Mouse (Mus musculus) lung, postnatal 36 days (tissue): ENCODE measurements at regions not wholly inside any gene's neighbourhood (a gene's known extent, or its start where the extent isn't known, plus 50 kb on each side); places are given as distances from the start of the nearest gene placed in this dataset.

ENCODE experiments used
- DNase-seq: peaks from one replicate; pipeline ENCODE4 v3.0.0; 2022; ENCODE audit warnings: mixed read lengths

- peak; percentile 11 for DNase-seq
Measured at GRCm38 (mm10) chr12:7820006-7820704, 157.3 kb upstream of the Apob start.

- no peak for DNase-seq
Measured at GRCm38 (mm10) chr12:7820718-7821117, 156.7 kb upstream of the Apob start.

GRCm38 (mm10) chr12:7835731-7836130, 141.7 kb upstream of the Apob start:
- no peak for DNase-seq

- peak; percentile 1 for DNase-seq
Measured at GRCm38 (mm10) chr12:7853876-7854275, 123.6 kb upstream of the Apob start.

- DNase-seq = no peak
Measured at GRCm38 (mm10) chr12:7855683-7856082, 121.8 kb upstream of the Apob start.

- DNase-seq = no peak
Measured at GRCm38 (mm10) chr12:7859533-7859932, 117.9 kb upstream of the Apob start.

GRCm38 (mm10) chr12:7870004-7870403, 107.4 kb upstream of the Apob start:
- DNase-seq = peak; percentile 1

- no peak for DNase-seq
Measured at GRCm38 (mm10) chr12:7870473-7870872, 107.0 kb upstream of the Apob start.

GRCm38 (mm10) chr12:7875454-7875853, 102.0 kb upstream of the Apob start:
- DNase-seq = no peak

GRCm38 (mm10) chr12:7876302-7877063, 101.0 kb upstream of the Apob start:
- peak; percentile 44 for DNase-seq

GRCm38 (mm10) chr12:7878761-7879160, 98.7 kb upstream of the Apob start:
- peak; percentile 3 for DNase-seq

GRCm38 (mm10) chr12:7896156-7896555, 81.3 kb upstream of the Apob start:
- no peak for DNase-seq

- peak; percentile 3 for DNase-seq
Measured at GRCm38 (mm10) chr12:7905329-7905728, 72.1 kb upstream of the Apob start.

- no peak for DNase-seq
Measured at GRCm38 (mm10) chr12:7906831-7907230, 70.6 kb upstream of the Apob start.

- no peak for DNase-seq
Measured at GRCm38 (mm10) chr12:7909746-7910360, 67.6 kb upstream of the Apob start.

- DNase-seq = no peak
Measured at GRCm38 (mm10) chr12:7910509-7910908, 66.9 kb upstream of the Apob start.

- no peak for DNase-seq
Measured at GRCm38 (mm10) chr12:7918385-7918784, 59.1 kb upstream of the Apob start.

GRCm38 (mm10) chr12:7918967-7919708, 58.3 kb upstream of the Apob start:
- no peak for DNase-seq

- no peak for DNase-seq
Measured at GRCm38 (mm10) chr12:7919709-7920324, 57.6 kb upstream of the Apob start.

- no peak for DNase-seq
Measured at GRCm38 (mm10) chr12:7920888-7921287, 56.6 kb upstream of the Apob start.
